Mouse (Mus musculus): ENCODE results near the gene Ccdc96. TPM values are rescaled to one million over a fixed set of nuclear protein-coding genes. Genes with fewer than 3 reads are reported as not detected.
A peak's percentile ranks its signal among the peaks of the same experiment; 100 is the strongest.

Gene Ccdc96
- total RNA-seq, 2 experiments from 2014 or later: 0.17 to 0.45 TPM

GRCm38 (mm10) chr5:36523219-36523703, 38.9 kb downstream of the Ccdc96 start:
- DNase-seq (ENCODE audit: low spot score in 2 of 2): no peak

DNA sequence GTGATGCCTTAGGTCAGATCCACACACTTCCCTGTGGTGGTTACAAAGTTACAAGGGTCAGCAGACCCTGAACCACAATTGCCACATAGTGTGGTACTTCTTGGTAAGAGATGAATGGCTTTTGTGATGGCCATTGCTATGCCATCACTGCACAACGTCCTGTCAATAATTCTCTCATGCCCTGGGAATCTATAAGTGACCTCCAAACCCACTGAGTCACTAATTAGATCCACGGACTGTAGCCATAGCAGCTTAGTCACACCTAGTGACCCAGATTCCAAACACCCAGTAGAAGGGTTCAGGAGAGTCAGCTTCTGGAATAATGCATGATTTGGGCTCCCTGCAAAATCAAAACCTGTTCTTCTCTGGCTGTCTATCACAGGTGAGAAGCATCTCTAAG, 40.8 kb downstream of the Ccdc96 start:
- no peak for DNase-seq (ENCODE audit: low spot score in 2 of 2)

DNA sequence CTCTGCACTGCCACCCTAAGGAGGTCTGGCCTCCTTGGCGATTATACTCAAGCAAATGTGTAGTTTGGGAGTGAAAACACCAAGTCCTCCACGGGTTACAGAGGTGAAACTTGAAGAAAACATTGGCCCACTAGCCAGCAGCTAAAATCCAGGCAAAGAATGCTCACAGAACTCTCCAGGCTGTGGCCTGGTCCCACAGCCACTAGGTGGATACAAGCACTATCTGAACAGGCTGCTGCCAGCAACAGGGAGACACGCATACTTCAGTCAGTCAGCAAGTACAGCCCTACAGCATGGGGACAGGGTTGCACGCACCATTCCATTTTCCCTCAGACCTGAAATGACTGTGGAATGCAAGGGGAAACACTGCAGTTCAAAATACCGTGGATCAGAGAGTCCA, 41.9 kb downstream of the Ccdc96 start:
- no peak for DNase-seq (ENCODE audit: low spot score in 2 of 2)

- no peak for DNase-seq (ENCODE audit: low spot score in 2 of 2)
These were observed 42.5 kb downstream of the Ccdc96 start for GRCm38 (mm10) chr5:36526921-36527320.

GRCm38 (mm10) chr5:36529698-36530097, 45.3 kb downstream of the Ccdc96 start:
- DNase-seq (ENCODE audit: low spot score in 2 of 2): no peak

DNA sequence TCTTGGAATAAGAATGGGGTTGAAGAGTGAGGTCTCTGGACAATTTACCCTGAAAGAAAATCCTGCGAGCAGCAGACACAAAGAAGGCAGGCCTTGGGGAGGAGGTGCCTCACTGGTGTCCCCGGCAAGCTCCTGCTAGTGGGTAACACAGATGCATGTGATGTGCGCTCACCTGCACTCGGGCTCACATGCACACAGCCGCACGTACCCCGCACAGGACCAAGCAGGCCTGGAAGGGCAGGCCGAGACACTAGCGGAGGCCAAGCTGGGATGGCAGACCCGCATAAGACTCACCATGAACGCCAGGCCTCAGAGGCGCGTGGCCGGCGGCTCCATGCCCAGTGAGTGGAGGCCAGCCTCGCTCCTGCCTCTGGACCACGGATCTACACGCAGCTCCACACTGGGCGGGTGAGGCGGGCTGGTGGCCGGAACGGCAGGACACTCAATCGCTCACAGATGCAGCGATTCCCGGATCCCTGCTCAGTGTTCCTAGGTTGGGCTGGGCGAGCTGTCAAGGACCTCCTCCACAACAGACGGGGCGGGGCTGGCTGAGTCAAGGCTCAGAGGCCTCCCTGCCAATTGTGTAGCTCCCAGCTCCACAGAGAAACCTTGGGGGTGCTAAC, 45.9 kb downstream of the Ccdc96 start:
- peak; percentile 90 to 92 for DNase-seq (ENCODE audit: low spot score in 2 of 2)

DNA sequence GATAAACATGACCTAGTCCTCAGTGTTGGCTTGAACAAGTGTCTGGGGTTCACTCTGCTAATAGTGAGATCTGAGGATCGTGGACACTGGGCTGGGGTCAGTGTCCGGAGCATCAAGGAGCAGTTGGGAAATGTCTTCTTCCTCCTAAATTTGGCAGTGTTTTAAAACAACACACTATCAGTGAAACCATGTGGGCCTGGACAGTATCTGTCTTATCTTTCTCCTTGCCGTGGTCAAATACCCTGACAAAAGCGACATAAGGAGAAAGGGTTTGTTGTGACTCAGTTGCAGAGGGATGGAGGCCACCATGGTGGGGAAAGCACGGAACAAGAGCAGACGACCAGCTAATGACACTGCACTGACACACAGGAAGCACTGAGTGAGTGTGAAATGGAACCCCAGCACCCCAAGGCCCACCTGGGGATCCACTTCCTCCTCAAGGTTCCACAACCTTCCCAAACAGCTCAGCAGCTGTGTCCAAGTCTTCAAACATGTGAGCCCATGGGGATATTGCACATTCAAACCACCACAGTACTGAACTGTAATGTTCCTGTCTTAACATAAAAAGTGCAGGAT, 50.2 kb downstream of the Ccdc96 start:
- DNase-seq (ENCODE audit: low spot score in 2 of 2): no peak

- no peak for DNase-seq (ENCODE audit: low spot score in 2 of 2)
These were observed 51.2 kb downstream of the Ccdc96 start for GRCm38 (mm10) chr5:36535438-36536176.

DNA sequence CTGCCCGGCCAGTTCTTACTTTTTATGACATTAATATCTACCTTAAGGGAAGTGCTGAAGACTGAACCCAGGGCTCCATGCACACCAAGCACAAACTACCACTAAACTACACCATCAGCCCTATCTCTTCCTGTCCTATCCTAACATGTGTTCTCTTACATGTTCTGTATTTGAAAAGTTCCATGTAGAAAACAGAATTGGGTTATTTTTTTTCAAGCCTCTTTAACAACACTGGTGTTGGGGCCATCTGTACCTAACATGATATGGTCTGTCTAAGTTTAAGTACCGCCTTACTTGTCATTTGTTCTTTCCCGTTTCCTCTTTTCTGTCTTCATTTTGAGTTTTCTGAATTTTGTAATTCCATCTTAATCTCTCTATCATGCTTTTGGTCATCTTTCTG, 52.0 kb downstream of the Ccdc96 start:
- no peak for DNase-seq (ENCODE audit: low spot score in 2 of 2)

Other genes starting within 250 kb of the Ccdc96 start
- 10 to 100 TPM; 14.2 to 30.4 TPM for gene Sorcs2, start 86.4 kb upstream of the Ccdc96 start, total RNA-seq (2021)
- gene Grpel1, start 19.6 kb upstream of the Ccdc96 start, total RNA-seq (2021): 10 to 100 TPM; 76.2 to 79.3 TPM
- gene Tada2b, start 303 bp upstream of the Ccdc96 start, total RNA-seq (2021): 10 to 100 TPM; 35.0 to 39.6 TPM
- gene Tbc1d14, start 108.7 kb downstream of the Ccdc96 start, total RNA-seq (2021): 10 to 100 TPM; 34.4 to 57.2 TPM
- 10 to 100 TPM; 73.9 to 87.5 TPM for gene D5Ertd579e, start 211.4 kb downstream of the Ccdc96 start, total RNA-seq (2021)

All from adrenal gland, adult 18-20 months (tissue).